Mouse (Mus musculus) ES-CJ7 (cell line): ENCODE data around the gene Gsx2.

Experiments
- DNase-seq: peaks from one replicate; pipeline ENCODE4 v3.0.0; 2011; ENCODE audit warnings: low read depth, low spot score

The Gsx2 gene

DNA sequence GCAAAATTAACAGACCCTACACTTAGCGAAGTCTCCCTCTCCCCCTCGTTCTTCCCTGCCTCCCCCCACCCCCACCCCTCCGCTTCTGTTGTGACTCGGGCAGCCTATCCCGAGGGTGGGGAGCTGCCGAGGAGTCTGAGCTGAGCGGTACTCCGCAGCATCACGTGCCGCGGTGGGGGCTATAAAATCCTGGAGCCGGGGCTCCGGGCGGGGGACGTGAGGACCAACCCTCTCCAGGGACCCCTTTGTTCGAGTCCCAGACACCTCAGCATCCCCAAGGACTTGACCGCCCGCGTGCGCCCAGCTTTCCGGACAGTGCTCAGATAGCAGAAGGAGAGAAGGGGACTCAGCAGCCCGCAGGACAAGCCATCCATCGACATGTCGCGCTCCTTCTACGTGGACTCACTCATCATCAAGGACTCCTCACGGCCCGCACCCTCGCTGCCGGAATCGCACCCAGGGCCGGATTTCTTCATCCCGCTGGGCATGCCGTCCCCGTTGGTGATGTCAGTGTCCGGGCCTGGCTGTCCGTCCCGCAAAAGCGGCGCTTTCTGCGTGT lies at the start of gene Gsx2:
TSS of gene Gsx2 (plus strand) at position 219 of the 559 bp plus-strand sequence.
- peak; percentile 46 for DNase-seq

GRCm38 (mm10) chr5:75035475-75035874 lies 39.9 kb upstream of the Gsx2 start:
- DNase-seq = no peak

DNA sequence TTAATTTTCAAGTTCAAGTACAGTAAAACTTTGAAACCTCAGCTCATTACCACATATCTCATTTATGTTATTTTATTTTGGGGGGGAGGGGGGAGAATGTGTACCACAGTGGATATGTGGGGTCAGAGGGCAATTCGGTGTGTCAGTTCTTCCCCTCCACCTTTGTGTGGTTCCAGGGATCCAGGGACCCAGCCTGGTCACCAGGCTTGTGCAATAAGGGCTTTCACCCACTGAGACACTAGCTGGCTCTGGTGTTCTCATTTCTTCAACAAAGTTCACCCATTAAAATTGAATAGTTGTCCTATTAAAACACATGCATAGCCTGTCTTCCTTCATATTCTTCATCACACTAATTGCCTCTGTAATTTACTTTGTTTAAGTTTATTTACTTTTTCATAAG lies 36.1 kb upstream of the Gsx2 start:
- no peak for DNase-seq

DNA sequence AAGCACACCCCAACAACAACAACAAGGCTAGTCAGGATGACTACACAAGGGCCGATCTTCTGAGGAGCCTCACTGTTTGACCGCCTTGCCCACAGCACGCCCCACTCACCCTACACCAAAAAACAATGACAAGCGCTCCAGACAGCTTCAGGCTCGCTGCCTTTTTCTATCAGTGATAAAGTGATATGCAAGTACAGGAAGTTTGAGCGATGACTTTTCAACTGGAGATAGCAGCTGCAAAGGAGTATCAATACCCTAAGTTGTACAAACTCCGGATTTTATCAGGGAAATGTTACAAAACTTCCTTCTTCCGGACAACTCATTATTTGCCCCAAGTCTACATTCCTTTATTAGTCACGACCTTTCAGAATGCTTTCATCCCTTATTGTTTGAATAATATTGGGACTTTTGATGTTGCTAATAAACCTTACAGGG lies 32.4 kb upstream of the Gsx2 start:
- DNase-seq = no peak

GRCm38 (mm10) chr5:75043621-75044301 lies 31.6 kb upstream of the Gsx2 start:
- no peak for DNase-seq

- peak; percentile 77 for DNase-seq
Measured at GRCm38 (mm10) chr5:75044310-75044904, 31.0 kb upstream of the Gsx2 start, which contains the start of gene Chic2. TSS of gene Chic2 (minus strand) at chr5:75044774.

DNA sequence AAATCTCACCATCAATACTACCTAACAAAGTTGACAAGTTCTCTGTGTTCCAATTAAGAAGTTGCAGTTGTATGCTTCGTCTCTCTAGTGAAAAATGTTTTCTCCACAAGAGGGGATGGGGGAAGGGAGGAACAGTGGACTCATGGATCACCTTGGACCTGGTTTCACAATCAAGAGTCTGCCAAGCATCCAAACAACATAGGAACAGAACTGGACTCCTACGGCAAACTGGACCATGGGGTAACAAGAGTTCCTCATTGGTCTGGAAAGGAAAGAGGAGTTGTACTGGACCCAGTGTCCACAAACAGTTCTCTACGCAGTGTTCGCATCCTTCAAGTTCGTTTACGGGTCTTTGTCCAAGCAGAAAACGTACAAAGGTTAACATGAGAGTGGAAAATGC lies 30.0 kb upstream of the Gsx2 start:
- no peak for DNase-seq

DNA sequence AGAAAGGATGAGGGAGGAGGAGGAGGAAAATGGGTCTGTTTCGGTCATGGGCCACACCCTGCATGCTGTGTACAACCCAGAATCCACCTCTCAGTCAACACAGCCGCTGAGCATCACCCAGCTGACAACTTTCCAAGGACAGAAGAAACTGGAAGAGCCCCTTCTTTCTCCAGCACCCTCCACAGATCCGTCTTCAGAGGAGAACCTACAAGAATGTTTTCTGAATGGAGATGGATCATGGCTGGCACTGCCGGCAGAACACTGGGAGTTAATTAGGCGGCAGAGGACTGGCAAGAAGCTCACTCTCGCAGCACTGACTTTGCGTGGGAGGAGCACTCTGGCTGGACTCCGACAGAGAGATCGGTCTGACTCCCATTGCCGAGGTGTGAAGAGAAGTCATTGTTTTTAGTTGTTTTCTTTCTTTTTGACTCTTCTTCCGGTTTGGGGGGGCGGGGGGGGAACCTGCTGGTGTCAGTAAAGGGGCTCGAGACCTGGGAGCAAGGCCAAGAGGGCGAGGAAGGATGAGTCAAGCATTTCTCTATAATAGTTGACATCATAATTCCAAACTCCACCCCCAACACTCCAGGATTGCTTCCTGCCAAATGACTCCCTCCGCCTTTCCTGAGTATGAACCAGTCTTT lies 28.6 kb upstream of the Gsx2 start:
- DNase-seq = no peak

- DNase-seq = no peak
Measured at GRCm38 (mm10) chr5:75051109-75051508, 24.3 kb upstream of the Gsx2 start.

GRCm38 (mm10) chr5:75063177-75063576 lies 12.2 kb upstream of the Gsx2 start:
- no peak for DNase-seq

DNA sequence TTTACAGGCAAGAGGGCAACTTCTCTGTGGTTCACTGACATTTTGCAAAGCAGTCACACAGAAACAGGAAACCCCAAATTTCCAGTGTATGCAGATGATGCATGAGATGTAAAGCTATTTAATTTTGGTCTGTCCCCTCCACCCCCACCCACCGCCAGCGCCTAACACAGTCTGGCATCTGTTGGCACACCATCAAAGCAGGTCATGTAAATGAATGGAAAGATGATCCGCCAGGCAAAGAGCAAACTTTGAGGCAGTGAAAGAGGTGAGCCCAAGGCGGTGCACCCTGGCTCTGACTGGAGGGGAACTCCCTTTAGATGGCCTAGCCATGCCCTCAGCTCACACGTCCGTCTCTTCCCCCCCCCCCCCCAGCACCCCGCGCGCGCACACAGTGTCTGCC lies 8.7 kb upstream of the Gsx2 start:
- DNase-seq = no peak

GRCm38 (mm10) chr5:75067125-75067756 lies 8.2 kb upstream of the Gsx2 start:
- DNase-seq = peak; percentile 96

DNA sequence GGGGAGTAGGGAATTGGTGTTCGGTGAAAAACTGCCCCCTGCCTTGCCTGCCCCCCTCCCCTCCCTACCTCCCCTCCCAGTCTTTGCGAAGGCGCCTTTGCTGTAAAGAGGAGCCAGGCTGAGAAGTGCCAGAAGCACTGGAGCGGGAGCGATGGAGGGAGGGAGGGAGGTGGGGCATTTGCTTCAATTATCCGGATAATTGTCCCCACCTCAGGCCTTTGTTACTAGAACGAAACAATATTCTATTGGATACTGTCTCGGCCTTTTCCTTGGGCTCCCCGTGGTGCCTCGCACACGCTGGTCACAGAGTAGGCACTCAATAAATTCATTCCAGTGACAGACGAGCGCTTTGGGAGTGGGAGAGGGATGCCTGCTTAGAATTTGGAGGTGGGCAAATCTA lies 5.3 kb upstream of the Gsx2 start:
- peak; percentile 64 for DNase-seq

DNA sequence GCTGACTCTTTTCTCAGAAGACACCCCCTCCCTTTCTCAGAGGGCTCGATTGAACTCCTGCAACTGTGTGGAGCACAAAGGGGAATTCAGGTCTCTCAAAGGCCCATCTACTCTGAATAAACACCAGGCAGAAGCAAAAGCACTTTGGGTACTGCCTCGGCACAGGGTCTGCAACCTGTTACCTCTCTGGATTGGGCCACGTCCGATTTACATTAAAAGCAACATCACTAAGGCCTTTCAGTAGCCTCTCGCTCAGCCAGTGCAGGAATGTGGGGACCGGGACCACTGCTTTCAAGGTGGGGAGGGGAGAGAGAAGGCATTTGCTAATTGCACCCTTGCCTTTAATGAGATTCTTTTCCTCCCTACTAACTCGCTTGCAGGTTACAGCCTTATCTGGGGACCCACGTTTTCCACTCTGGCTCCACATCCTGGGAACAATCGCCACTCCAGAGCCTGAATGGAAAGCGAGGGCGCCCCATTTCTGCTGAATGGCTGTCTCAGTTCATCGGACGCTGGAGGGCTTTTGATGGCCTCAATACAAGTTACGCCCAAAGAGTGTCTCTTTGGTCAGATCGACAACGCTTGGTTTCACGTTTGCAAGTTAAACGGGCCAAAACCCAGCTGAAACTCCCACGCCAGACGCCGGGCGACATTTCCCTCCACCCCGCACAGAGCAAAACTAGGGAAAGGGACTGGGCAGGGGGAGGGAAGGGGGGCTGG lies 4.6 kb upstream of the Gsx2 start:
- peak; percentile 71 for DNase-seq

DNA sequence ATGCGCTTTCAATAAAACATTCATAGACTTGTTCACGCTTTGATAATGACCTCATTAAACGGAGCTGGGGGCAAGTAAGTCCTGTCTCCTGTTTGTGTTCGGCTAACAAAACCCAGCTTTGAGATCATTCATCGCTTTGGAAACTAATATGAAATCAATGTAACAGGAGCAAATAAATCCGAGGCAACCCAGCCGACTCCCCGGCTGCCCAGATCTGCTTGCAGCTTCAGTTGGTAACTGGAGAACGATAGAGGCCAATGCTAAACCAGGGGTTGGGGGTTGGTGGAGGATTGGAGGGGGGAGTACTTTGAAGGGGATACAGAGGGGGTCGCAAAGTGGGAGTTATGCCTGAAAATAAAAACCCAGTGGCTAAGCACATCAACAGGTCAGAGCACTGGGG lies 3.5 kb upstream of the Gsx2 start:
- no peak for DNase-seq

GRCm38 (mm10) chr5:75072532-75072931 lies 2.9 kb upstream of the Gsx2 start:
- DNase-seq = no peak

DNA sequence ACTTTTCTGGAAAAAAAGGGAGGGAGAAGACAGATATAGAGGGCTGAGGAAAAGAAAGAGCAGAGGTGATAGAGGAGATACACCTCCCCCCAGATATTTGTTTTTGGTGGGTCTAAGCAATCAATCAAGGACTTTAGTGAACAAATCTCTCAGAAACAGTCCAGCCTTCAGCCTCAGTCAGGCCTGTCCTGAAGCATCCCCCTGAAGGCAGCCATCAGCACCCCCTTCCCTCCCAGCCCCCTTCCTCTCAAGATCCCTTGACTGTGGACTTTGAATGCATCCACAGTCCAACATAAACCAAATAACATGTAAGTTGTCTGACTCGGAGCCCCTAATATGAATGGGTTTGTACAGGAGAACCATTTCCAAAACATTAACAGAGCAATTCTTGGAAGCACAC lies 2.2 kb upstream of the Gsx2 start:
- DNase-seq = no peak

- DNase-seq = no peak
Measured at GRCm38 (mm10) chr5:75073684-75074083, 1.7 kb upstream of the Gsx2 start.

DNA sequence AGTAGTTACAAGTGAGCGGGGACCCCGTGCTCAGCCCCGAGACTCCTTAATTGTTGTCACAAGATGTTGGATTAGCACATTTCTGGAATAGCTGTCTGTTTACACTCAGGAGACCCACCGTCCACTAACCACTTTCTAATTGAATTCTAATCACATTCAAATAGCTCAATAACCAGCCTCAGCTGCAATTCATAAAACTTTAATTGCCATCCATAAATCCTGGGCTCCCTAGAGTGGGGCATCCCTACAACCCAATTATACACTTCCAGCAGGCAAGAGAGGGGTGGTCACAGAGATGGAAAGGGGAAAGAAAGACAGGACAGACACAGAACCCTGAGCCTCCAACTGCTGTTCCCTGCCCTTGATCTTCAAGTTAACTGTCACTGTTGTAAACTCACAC lies 1.3 kb upstream of the Gsx2 start:
- DNase-seq = no peak

DNA sequence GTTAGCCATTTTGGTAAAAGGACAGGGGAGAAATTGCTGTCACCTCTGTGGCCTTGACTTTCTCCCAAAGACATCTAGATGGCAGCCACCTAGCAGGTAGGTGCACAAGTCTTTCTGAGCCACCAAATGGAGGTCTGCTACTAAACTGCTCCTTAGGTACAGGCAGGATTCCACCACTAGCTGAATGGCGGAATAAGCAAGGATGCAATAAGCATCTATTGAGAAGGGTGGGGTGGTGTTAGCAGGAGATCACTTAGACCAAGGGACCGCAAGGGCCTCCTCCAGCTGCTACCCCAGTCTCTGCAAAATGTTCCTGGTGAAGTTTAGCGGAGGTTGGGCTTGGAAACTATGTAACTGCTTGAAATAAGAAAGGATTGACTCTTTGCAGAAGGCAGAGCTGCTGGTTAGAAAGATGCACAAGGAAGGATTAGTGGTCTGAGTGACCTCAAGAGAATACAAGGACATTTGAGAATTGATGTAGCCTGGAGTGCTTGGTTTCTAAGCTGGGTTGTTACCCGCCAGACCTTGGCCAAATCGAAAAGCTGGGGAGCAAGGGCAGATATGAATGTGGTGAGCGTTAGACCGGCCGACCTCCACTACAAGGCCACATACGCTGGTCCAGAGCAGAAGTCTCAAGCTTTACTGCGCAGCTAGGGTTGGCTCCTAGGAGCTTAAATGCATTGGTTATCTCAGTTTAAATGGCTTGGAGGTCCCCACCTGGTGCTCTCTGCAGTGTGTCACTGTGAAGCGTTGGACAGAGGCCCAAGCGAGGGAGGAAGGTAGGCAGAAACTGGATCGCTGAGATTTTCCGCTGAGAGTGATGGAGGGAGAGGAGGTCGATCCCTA lies 641 bp upstream of the Gsx2 start:
- no peak for DNase-seq
